Mouse (Mus musculus): ENCODE measurements around the gene Stk11ip. TPM values are rescaled to one million over a fixed set of nuclear protein-coding genes. Genes with fewer than 3 reads are reported as not detected.

Stk11ip gene
- polyA plus RNA-seq, 1 experiment from 2014 or later = 28.7 TPM

DNA sequence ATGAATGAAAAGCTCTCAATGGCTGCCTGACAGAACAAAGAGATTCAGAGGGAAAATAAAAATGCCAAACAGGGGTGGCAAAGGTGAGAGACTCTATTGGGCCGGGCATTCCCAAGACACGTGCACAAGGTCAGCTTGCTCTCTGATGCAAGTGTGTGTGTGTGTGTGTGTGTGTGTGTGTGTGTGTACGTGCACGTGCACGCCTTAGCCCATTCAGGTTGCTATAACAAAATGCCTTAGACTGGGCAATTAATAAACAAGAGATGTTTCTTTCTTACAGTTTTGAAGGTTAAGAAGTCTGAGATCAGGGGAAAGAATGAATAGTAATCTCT, 61.3 kb downstream of the Stk11ip start:
- H3K36me3 ChIP-seq = no peaks in the 10 kb centered on the region
- 0 out of 2 replicates have a peak overlapping the region, but pooled peaks have one; percentile 47 for H3K27ac ChIP-seq
- H3K4me3 ChIP-seq = no peak overlapping the region
- H3K27me3 ChIP-seq = no peaks in the 10 kb centered on the region
- H3K4me1 ChIP-seq = peaks cover 11% of the 10 kb centered on the region; the same call in 1 of the 2 replicates
- no peak overlapping the region for H3K9ac ChIP-seq
- ATAC-seq (ENCODE audit: insufficient number of reproducible peaks, insufficient read depth, low FRiP score, low TSS enrichment) = no peak
- no peaks in the 10 kb centered on the region for H3K9me3 ChIP-seq
- no peak overlapping the region for H3K4me2 ChIP-seq (replicated peaks)
- WGBS = 78% methylated on average over 5 of the region's 5 CpGs

- no peak overlapping the region for H3K4me3 ChIP-seq
- ATAC-seq (ENCODE audit: insufficient number of reproducible peaks, insufficient read depth, low FRiP score, low TSS enrichment) = no peak
- H3K4me2 ChIP-seq (replicated peaks) = no peak overlapping the region
- 71% methylated on average over 10 of the region's 10 CpGs for WGBS
- H3K9me3 ChIP-seq = no peaks in the 10 kb centered on the region
- no peaks in the 10 kb centered on the region for H3K27me3 ChIP-seq
- no peak overlapping the region for H3K9ac ChIP-seq
- H3K4me1 ChIP-seq = peaks cover 11% of the 10 kb centered on the region; the same call in 1 of the 2 replicates
- H3K27ac ChIP-seq = no peak overlapping the region
- no peaks in the 10 kb centered on the region for H3K36me3 ChIP-seq
Measured at GRCm38 (mm10) chr1:75583034-75583433, 61.7 kb downstream of the Stk11ip start.

- Histone ChIP-seq H3K4me2 (replicated peaks) (no peak overlapping the region), H3K36me3 (no peaks in the 10 kb centered on the region), H3K27ac (no peak overlapping the region), H3K9me3 (no peaks in the 10 kb centered on the region), H3K4me3 (no peak overlapping the region), H3K4me1 (peaks cover 14% of the 10 kb centered on the region; the same call in 1 of the 2 replicates), H3K9ac (no peak overlapping the region), H3K27me3 (no peaks in the 10 kb centered on the region)
- 90% methylated on average over 3 of the region's 3 CpGs for WGBS
- ATAC-seq (ENCODE audit: insufficient number of reproducible peaks, insufficient read depth, low FRiP score, low TSS enrichment) = no peak
Measured at GRCm38 (mm10) chr1:75586791-75587190, 65.5 kb downstream of the Stk11ip start.

Other genes starting within 250 kb of the Stk11ip start
- gene Resp18, start 243.1 kb upstream of the Stk11ip start, polyA plus RNA-seq (2016; fragmentation: Nextera tagmentation; extraction: Ambion mirVana) = 1.8 and 5.4 TPM in 2 replicates
- 136 and 143 TPM in 2 replicates for gene Dnpep, start 203.5 kb upstream of the Stk11ip start, polyA plus RNA-seq (2016; fragmentation: Nextera tagmentation; extraction: Ambion mirVana)
- gene Des, start 161.2 kb upstream of the Stk11ip start, polyA plus RNA-seq (2016; fragmentation: Nextera tagmentation; extraction: Ambion mirVana) = 15.9 and 20.1 TPM in 2 replicates
- 26.1 and 26.7 TPM in 2 replicates for gene Speg, start 146.2 kb upstream of the Stk11ip start, polyA plus RNA-seq (2016; fragmentation: Nextera tagmentation; extraction: Ambion mirVana)
- 61.1 and 64.6 TPM in 2 replicates for gene Gmppa, start 85.6 kb upstream of the Stk11ip start, polyA plus RNA-seq (2016; fragmentation: Nextera tagmentation; extraction: Ambion mirVana)
- 0.64 and 0.76 TPM in 2 replicates for gene Asic4, start 71.1 kb upstream of the Stk11ip start, polyA plus RNA-seq (2016; fragmentation: Nextera tagmentation; extraction: Ambion mirVana)
- gene Chpf, start 42.2 kb upstream of the Stk11ip start, polyA plus RNA-seq (2016; fragmentation: Nextera tagmentation; extraction: Ambion mirVana) = 32.5 and 33.5 TPM in 2 replicates
- gene Tmem198, start 42.0 kb upstream of the Stk11ip start, polyA plus RNA-seq (2016; fragmentation: Nextera tagmentation; extraction: Ambion mirVana) = 2.5 and 3.1 TPM in 2 replicates
- gene Obsl1, start 15.1 kb upstream of the Stk11ip start, polyA plus RNA-seq (2016; fragmentation: Nextera tagmentation; extraction: Ambion mirVana) = 101 and 104 TPM in 2 replicates
- 11.7 and 11.8 TPM in 2 replicates for gene Inha, start 14.5 kb upstream of the Stk11ip start, polyA plus RNA-seq (2016; fragmentation: Nextera tagmentation; extraction: Ambion mirVana)
- gene Slc4a3, start 24.7 kb downstream of the Stk11ip start, polyA plus RNA-seq (2016; fragmentation: Nextera tagmentation; extraction: Ambion mirVana) = 33.1 and 33.7 TPM in 2 replicates

Measured in embryonic facial prominence, embryonic 12.5 days (tissue).